Mouse (Mus musculus) testis, adult 2 months (tissue): Measurements from ENCODE around the gene Slc2a8. TPM values are rescaled to one million over a fixed set of nuclear protein-coding genes. Genes with fewer than 3 reads are reported as not detected.
"Not testable (repeated sequence)": the region's sequence is repeated elsewhere in the genome, so short reads cannot be mapped to it uniquely, and the experiment has no call there.

Experiments
- H3K27ac ChIP-seq: fragments of 200-500 bp; 2 replicates; pipeline ENCODE4 v1.5.1; 2012; ENCODE audit warnings: low read depth, low read length; ENCODE audit not compliant: control insufficient read depth, insufficient read depth
- H3K27me3 ChIP-seq: fragments of 200-500 bp; 2 replicates; pipeline ENCODE4 v1.6.1; 2012; ENCODE audit warnings: mild to moderate bottlenecking, low read length, moderate library complexity; ENCODE audit not compliant: control insufficient read depth, insufficient read depth
- H3K36me3 ChIP-seq: fragments of 200-500 bp; 2 replicates; pipeline ENCODE4 v1.6.1; 2012; ENCODE audit warnings: mild to moderate bottlenecking, low read length; ENCODE audit not compliant: control insufficient read depth, insufficient read depth
- H3K4me1 ChIP-seq: fragments of 200-500 bp; 2 replicates; pipeline ENCODE4 v1.6.1; 2012; ENCODE audit warnings: low read length; ENCODE audit not compliant: control insufficient read depth, insufficient read depth
- H3K4me3 ChIP-seq: fragments of 200-500 bp; 2 replicates; pipeline ENCODE4 v1.5.1; 2012; ENCODE audit warnings: low read depth, mild to moderate bottlenecking, low read length, moderate library complexity, mixed read lengths; ENCODE audit not compliant: control insufficient read depth
- CTCF ChIP-seq: fragments of 200-500 bp; IDR thresholded peaks from 2 replicates; pipeline ENCODE4 v1.5.1; 2012; ENCODE audit warnings: low read depth, mild to moderate bottlenecking, inconsistent platforms, low read length, moderate library complexity; ENCODE audit not compliant: control insufficient read depth, insufficient read depth, insufficient replicate concordance
- POLR2A ChIP-seq: fragments of 200-500 bp; IDR thresholded peaks from 2 replicates; pipeline ENCODE4 v1.6.1; 2012; ENCODE audit warnings: low read depth, mild to moderate bottlenecking, inconsistent platforms, low read length, moderate library complexity; ENCODE audit not compliant: control insufficient read depth
- polyA plus RNA-seq: library from polyadenylated mRNA; depleted of rRNA; stranded (reverse); fragments of >200 nt; gene quantifications from 2 replicates; pipeline ENCODE4 v1.2.3, GENCODE M21; 2012; rRNA removed

Slc2a8 gene
- 50.8 and 62.8 TPM in 2 replicates for polyA plus RNA-seq

DNA sequence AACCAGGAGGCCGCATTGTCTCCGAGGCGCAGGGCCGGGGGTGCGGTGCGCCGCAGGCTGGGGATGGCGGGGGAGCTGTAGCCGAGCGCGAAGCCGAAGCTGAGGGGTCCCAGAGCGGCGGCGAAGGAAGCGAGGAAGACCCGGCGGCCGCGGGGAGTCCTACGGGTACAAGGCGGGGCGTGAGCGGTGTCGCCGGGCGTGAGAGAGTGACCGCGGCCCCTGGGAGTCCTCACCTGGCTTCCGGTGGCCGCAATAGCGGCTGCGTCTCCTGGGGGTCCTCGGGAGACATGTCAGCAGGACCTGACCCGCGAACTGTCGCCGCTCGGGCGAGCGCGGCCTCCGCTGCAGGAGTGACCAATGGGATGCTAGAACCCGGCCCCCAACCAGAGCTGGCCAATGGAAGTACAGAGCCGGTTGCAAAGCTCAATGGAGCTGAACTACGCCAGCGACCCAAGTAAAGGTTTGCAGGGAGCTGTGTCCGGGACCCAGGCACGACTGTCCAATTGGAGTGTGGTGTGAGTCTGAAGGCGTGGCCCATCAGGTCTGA is at the start of gene Slc2a8:
Gene Slc2a8, minus strand, starts transcription at position 359 of the 547 bp plus-strand sequence.
- no peaks in the 10 kb centered on the region; the same call in 1 of the 2 replicates for H3K36me3 ChIP-seq
- no peaks in the 10 kb centered on the region for H3K27me3 ChIP-seq
- H3K4me1 ChIP-seq, result peaks cover 10% of the 10 kb centered on the region
- peak within 1 kb of the TSS; percentile 45; the same call in 1 of the 2 replicates for H3K27ac ChIP-seq
- TF ChIP-seq CTCF, result no peak
- peak; percentile 89 for TF ChIP-seq POLR2A
- peak within 1 kb of the TSS; percentile 89 for H3K4me3 ChIP-seq

DNA sequence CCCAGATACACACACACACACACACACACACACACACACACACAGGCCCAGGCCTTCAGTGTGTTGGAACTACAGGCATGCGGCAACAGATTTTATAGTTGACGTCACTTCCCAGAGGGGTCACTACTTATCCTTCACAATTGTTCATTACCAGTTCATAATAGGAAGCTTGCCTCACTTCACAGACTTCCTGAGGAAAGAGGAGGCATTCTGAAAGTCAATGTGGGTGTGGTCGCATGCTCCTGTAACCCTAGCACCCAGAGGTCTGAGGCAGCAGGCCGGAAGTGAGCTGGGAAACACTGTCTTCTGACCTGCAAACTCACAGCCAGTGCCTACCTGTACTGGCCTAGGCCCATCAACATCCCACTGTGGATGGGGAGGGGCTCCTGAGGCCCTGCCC is 43.2 kb upstream of the Slc2a8 start:
- Histone ChIP-seq H3K4me3 (no peak overlapping the region), H3K27me3 (no peaks in the 10 kb centered on the region), H3K27ac (no peak overlapping the region), H3K36me3 (peaks cover 2% of the 10 kb centered on the region), H3K4me1 (no peaks in the 10 kb centered on the region)
- no peak for TF ChIP-seq POLR2A
- no peak for TF ChIP-seq CTCF

DNA sequence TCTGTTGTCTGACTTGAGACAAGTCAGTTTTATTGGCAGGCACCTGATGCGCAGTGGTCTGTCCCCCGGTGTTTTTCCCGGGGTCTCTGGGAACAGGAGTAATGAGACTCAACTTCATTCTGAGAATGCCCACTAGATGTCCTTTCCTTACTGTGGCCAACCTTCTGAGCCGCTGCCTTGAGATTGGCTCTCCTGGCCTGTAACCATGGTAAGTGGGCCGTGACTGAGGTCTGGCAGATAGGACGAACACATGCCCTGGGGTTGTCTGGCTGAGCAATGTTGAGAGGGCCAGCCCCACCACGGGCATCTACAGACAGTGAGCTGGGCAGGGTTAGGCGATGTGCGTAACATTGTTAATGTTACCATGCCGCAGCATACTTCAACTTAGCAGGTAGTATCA is 42.7 kb upstream of the Slc2a8 start:
- Histone ChIP-seq H3K4me3 (no peak overlapping the region), H3K27me3 (no peaks in the 10 kb centered on the region), H3K27ac (no peak overlapping the region), H3K4me1 (no peaks in the 10 kb centered on the region), H3K36me3 (peaks cover 2% of the 10 kb centered on the region)
- TF ChIP-seq CTCF, result no peak
- no peak for TF ChIP-seq POLR2A

DNA sequence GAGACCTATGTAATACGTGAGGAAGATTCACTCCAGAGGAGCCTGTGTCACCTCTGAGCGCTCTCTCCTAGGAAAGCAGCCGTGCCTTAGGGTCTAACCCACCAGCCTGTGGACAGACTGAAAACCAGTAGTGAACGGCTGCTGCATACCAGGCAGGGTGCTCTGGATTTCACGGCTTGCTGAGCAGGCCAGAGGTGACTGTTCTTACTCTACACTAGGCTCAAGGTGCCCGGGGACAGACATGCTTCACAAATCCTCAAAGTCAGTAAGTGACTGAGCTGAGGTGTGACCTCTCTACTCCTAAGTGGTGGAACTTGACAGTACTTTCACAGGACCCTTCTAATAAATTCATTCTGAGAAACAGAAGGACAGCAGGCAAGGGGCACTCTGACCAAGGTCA is 41.0 kb upstream of the Slc2a8 start:
- Histone ChIP-seq H3K4me3 (no peak overlapping the region), H3K36me3 (no peaks in the 10 kb centered on the region; the same call in 1 of the 2 replicates), H3K27ac (no peak overlapping the region), H3K27me3 (no peaks in the 10 kb centered on the region), H3K4me1 (no peaks in the 10 kb centered on the region)
- no peak for TF ChIP-seq CTCF

DNA sequence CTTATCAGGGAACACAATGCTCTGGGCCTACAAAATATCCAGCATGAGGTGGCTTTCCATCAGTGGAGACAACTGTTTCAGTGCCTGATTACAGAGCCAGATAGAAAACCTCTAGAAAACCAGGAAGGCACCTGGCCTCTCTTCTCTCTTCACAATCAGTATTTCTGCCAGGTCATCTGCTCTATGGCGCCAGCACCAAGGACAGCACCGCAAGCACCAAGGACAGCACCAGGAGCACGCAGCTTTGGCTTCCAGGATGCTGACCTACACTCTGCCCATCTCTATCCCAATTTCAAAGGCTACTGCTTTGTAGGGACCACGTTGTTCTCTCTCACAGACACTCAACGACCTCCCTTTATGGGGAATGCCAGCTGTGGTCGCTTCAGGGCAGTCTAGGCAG is 36.1 kb upstream of the Slc2a8 start:
- Histone ChIP-seq H3K27me3 (no peaks in the 10 kb centered on the region), H3K36me3 (no peaks in the 10 kb centered on the region; the same call in 1 of the 2 replicates), H3K27ac (no peak overlapping the region), H3K4me3 (no peak overlapping the region), H3K4me1 (no peaks in the 10 kb centered on the region)
- TF ChIP-seq POLR2A, result no peak
- no peak for TF ChIP-seq CTCF

DNA sequence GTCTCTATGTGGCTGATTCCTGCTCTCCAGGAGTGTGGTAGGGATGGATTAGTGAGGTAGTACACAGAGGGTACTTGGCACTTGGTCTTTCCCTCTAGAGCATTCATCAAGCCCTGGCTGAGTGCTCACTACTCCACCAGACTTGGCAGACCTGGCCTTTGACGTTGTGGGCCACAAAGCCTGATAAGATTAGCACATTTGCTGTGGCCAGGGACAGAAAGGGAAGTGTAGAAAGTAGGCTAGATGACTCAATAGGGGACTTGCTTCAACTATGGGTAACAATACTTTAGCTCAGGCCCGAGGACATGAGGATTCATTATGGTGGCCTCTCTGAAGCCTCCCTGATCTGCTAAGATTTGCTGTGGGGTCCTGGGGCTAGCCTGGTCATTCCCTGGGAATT is 35.3 kb upstream of the Slc2a8 start:
- H3K27me3 ChIP-seq, result no peaks in the 10 kb centered on the region
- H3K36me3 ChIP-seq, result no peaks in the 10 kb centered on the region; the same call in 1 of the 2 replicates
- TF ChIP-seq CTCF (no peak), POLR2A (no peak)
- H3K4me1 ChIP-seq, result no peaks in the 10 kb centered on the region
- no peak overlapping the region for H3K27ac ChIP-seq
- no peak overlapping the region for H3K4me3 ChIP-seq

DNA sequence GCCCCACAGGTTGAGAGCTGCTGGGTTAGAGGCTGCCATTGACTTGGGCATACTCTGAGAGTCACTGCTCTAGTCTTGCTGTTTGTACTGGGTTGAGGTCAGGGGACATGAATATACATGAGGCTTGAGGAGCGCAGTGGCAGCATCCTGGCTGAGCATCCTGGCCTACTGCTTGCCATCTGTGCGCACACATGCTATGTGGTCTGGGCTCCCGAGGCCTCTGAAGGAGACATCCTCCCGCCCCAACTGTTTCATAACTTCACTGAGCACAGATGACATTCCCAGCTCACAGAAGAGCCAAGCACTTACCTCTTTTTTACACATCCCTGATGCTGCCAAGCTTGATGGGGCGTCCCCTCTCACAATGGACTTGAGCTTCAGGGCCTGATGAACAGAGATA is 33.0 kb upstream of the Slc2a8 start:
- Histone ChIP-seq H3K4me1 (no peaks in the 10 kb centered on the region; the same call in 1 of the 2 replicates), H3K27ac (no peak overlapping the region), H3K36me3 (no peaks in the 10 kb centered on the region; the same call in 1 of the 2 replicates), H3K4me3 (no peak overlapping the region), H3K27me3 (no peaks in the 10 kb centered on the region)
- TF ChIP-seq CTCF, result no peak
- TF ChIP-seq POLR2A, result no peak

DNA sequence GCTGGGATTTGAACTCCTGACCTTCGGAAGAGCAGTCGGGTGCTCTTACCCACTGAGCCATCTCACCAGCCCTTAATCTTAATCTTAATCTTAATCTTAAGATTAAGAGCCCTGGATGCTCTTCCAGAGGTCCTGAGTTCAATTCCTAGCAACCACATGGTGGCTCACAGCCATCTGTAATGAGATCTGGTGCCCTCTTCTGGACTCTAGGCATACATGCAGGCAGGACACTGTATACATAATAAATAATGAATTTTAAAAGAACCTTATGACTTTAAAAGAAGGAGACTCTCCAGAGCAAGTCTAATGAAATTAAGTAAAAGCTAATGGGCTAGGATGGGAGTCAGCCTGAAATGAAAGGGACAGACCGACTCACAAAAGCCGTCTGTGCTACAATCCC is 27.2 kb upstream of the Slc2a8 start:
- H3K4me3 ChIP-seq, H3K27me3 ChIP-seq, H3K27ac ChIP-seq, H3K4me1 ChIP-seq, H3K36me3 ChIP-seq: not testable (repeated sequence)
